Mouse (Mus musculus) heart, postnatal 0 days (tissue): ENCODE measurements around the gene Vmn1r232. TPM values are rescaled to one million over a fixed set of nuclear protein-coding genes. Genes with fewer than 3 reads are reported as not detected.
A peak's percentile ranks its signal among the peaks of the same experiment; 100 is the strongest.

Experiments used
- ATAC-seq: fragments of 200-750 bp; cut with Nextera tagmentation; 2 replicates; pipeline ENCODE4 v1.8.0; 2017; ENCODE audit warnings: low read depth, moderate number of reproducible peaks, moderate library complexity; ENCODE audit not compliant: insufficient read depth
- DNase-seq: peaks from one replicate; pipeline ENCODE4 v3.0.0-alpha.2; 2016; ENCODE audit warnings: low spot score
- H3K27ac ChIP-seq: fragments of 300-500 bp; sonication (generic); 2 replicates; pipeline ENCODE4 v1.5.1; 2014; ENCODE audit warnings: low read depth, mild to moderate bottlenecking
- H3K27me3 ChIP-seq: fragments of 300-500 bp; sonication (generic); 2 replicates; pipeline ENCODE4 v1.6.1; 2014; ENCODE audit warnings: low read length, mixed read lengths; ENCODE audit not compliant: control insufficient read depth, insufficient read depth
- H3K36me3 ChIP-seq: fragments of 300-500 bp; sonication (generic); replicated peaks from 2 replicates; pipeline ENCODE4 v1.6.1; 2014; ENCODE audit warnings: low read length, mixed read lengths; ENCODE audit not compliant: control insufficient read depth, insufficient read depth
- H3K4me1 ChIP-seq: fragments of 300-500 bp; sonication (generic); 2 replicates; pipeline ENCODE4 v1.6.1; 2014; ENCODE audit warnings: antibody characterized with exemption; ENCODE audit not compliant: control insufficient read depth, insufficient read depth
- H3K4me2 ChIP-seq: fragments of 300-500 bp; sonication (generic); 2 replicates; pipeline ENCODE4 v1.6.1; 2014; ENCODE audit warnings: low read depth, mild to moderate bottlenecking, low read length, moderate library complexity
- H3K4me3 ChIP-seq: fragments of 300-500 bp; sonication (generic); 2 replicates; pipeline ENCODE4 v1.5.1; 2014; ENCODE audit warnings: low read depth, low read length
- H3K9ac ChIP-seq: fragments of 300-500 bp; sonication (generic); replicated peaks from 2 replicates; pipeline ENCODE4 v1.6.1; 2014; ENCODE audit warnings: low read depth, low read length, mixed read lengths
- H3K9me3 ChIP-seq: fragments of 300-500 bp; sonication (generic); replicated peaks from 2 replicates; pipeline ENCODE4 v1.6.1; 2016; ENCODE audit warnings: low read length; ENCODE audit not compliant: control insufficient read depth
- CTCF ChIP-seq: IDR thresholded peaks from 2 replicates; pipeline ENCODE4 v1.5.1; 2016; ENCODE audit warnings: antibody characterized with exemption, control low read depth, low read depth
- EP300 ChIP-seq: IDR thresholded peaks from 2 replicates; pipeline ENCODE4 v1.6.1; 2016; ENCODE audit warnings: antibody characterized with exemption, low read depth
- WGBS: fragments of 180-500 bp; shearing (Covaris S2); extraction: QIAGEN DNeasy Blood & Tissue Kit; methylation state at CpG from one replicate; pipeline ENCODE4 v1.1.7; 2014; 5-methylcytosine and 5-hydroxymethylcytosine counted together
- polyA plus RNA-seq: library from polyadenylated mRNA; unstranded; fragments of >200 nt; fragmentation: Nextera tagmentation; extraction: Ambion mirVana; gene quantifications from 2 replicates; pipeline ENCODE4 v1.2.1, GENCODE M21; 2015
- total RNA-seq: library from RNA; depleted of rRNA; stranded (reverse); fragments of >200 nt; gene quantifications from 2 replicates; pipeline ENCODE4 v1.2.3, GENCODE M21; 2014; ENCODE audit warnings: low replicate concordance; rRNA removed

The Vmn1r232 gene
- total RNA-seq (not detected in 2 replicates), polyA plus RNA-seq (not detected in 2 replicates)

DNA sequence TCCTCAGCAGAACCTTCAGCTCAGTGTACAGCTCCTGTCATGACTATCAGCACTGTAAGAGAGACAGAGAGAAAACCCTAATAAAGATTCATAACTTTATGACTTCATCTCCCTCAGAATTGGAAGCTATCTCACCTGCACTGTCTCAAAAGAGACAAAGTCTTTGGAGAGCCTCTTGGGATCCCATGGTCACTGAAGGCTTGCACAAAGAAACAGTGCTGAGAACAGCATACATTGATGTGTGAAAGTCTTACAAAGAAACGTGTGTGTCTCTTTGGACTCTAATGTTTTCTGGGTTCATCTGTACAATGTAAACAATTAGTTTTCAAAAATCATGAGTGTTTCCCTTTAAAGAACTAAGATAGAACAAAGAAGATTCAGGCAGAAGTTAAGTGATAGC, at the start of gene Vmn1r232:
Vmn1r232 (minus strand) TSS at position 101 of the 400 bp plus-strand sequence.
- Histone ChIP-seq H3K36me3 (no peaks in the 10 kb centered on the region), H3K4me2 (no peak within 1 kb of the TSS), H3K27ac (no peak within 1 kb of the TSS), H3K9ac (no peak within 1 kb of the TSS), H3K27me3 (no peaks in the 10 kb centered on the region), H3K9me3 (no peaks in the 10 kb centered on the region), H3K4me1 (no peaks in the 10 kb centered on the region), H3K4me3 (no peak within 1 kb of the TSS)
- TF ChIP-seq CTCF: no peak
- no peak for TF ChIP-seq EP300
- WGBS: 42% methylated on average over 1 of the region's 1 CpGs
- no peak for DNase-seq
- ATAC-seq: no peak

- no peak overlapping the region for H3K4me2 ChIP-seq
- H3K27me3 ChIP-seq: no peaks in the 10 kb centered on the region
- no peak for ATAC-seq
- no peak overlapping the region for H3K27ac ChIP-seq
- H3K36me3 ChIP-seq: peaks cover 70% of the 10 kb centered on the region
- H3K9ac ChIP-seq: no peak overlapping the region
- DNase-seq: no peak
- TF ChIP-seq EP300 (no peak), CTCF (no peak)
- H3K9me3 ChIP-seq: no peaks in the 10 kb centered on the region
- no peak overlapping the region for H3K4me3 ChIP-seq
- no peaks in the 10 kb centered on the region for H3K4me1 ChIP-seq
Observed at GRCm38 (mm10) chr17:20966681-20967080, 47.2 kb upstream of the Vmn1r232 start.

DNA sequence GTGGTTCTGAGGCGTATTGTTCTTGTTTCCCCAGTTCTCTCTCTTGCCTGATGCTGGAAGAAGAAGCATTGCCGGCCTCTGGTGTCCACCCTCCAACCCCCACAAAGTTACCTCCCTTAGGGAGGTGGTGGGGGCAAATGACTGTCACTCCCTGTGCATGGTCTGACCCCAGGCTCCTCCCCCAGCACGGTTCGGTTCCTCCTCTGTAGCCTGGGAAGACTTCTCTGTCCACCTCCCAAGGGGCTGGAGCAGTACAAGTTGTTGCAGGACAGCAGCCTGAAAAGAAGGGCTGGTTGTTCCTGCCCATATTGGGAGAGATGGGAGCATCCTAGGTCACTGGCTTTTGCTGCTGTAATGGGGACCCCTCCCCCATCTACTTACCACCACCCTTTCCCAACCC, 45.9 kb upstream of the Vmn1r232 start:
- DNase-seq (no peak), ATAC-seq (0 out of 2 replicates have a peak, but pooled peaks have one; percentile 20)
- H3K36me3 ChIP-seq: peaks cover 83% of the 10 kb centered on the region
- no peaks in the 10 kb centered on the region for H3K27me3 ChIP-seq
- WGBS: 75% methylated on average over 4 of the region's 4 CpGs
- no peaks in the 10 kb centered on the region for H3K9me3 ChIP-seq
- no peak overlapping the region for H3K27ac ChIP-seq
- no peak overlapping the region for H3K9ac ChIP-seq
- no peak overlapping the region for H3K4me3 ChIP-seq
- no peak overlapping the region for H3K4me2 ChIP-seq
- H3K4me1 ChIP-seq: no peaks in the 10 kb centered on the region
- no peak for TF ChIP-seq CTCF
- TF ChIP-seq EP300: no peak

DNA sequence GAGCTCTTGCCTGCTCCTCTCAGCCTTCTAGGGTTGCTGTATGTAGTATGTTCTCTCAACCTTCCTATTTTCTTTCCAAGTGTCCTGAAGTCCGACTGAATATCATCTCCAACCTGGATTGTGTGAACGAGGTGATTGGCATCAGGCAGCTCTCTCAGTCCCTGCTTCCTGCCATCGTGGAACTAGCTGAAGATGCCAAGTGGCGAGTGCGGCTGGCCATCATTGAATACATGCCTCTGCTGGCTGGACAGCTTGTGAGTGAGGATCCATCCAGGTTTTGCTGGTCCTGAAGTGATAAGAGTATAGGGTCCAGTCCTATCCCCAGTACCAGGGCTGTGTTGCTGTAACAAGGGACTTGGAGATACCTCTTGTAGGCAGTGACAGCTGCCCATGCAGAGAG, 40.9 kb upstream of the Vmn1r232 start:
- Histone ChIP-seq H3K4me1 (no peaks in the 10 kb centered on the region), H3K36me3 (peaks cover 99% of the 10 kb centered on the region), H3K27me3 (no peaks in the 10 kb centered on the region), H3K4me3 (no peak overlapping the region), H3K27ac (no peak overlapping the region), H3K9me3 (no peaks in the 10 kb centered on the region), H3K9ac (no peak overlapping the region), H3K4me2 (no peak overlapping the region)
- ATAC-seq (no peak), DNase-seq (no peak)
- 97% methylated on average over 5 of the region's 5 CpGs for WGBS
- no peak for TF ChIP-seq EP300
- TF ChIP-seq CTCF: no peak

- Histone ChIP-seq H3K9me3 (no peaks in the 10 kb centered on the region), H3K36me3 (peaks cover 6% of the 10 kb centered on the region; the same call in 1 of the 2 replicates), H3K4me3 (peak overlapping the region; percentile 79), H3K9ac (peak overlapping the region; percentile 91; the same call in 1 of the 2 replicates), H3K4me1 (peaks cover 39% of the 10 kb centered on the region), H3K27me3 (no peaks in the 10 kb centered on the region), H3K27ac (peak overlapping the region; percentile 99), H3K4me2 (peak overlapping the region; percentile 84)
- ATAC-seq: no peak
- TF ChIP-seq EP300: no peak
- no peak for TF ChIP-seq CTCF
- no peak for DNase-seq
Observed at GRCm38 (mm10) chr17:20946636-20947035, 27.1 kb upstream of the Vmn1r232 start.

DNA sequence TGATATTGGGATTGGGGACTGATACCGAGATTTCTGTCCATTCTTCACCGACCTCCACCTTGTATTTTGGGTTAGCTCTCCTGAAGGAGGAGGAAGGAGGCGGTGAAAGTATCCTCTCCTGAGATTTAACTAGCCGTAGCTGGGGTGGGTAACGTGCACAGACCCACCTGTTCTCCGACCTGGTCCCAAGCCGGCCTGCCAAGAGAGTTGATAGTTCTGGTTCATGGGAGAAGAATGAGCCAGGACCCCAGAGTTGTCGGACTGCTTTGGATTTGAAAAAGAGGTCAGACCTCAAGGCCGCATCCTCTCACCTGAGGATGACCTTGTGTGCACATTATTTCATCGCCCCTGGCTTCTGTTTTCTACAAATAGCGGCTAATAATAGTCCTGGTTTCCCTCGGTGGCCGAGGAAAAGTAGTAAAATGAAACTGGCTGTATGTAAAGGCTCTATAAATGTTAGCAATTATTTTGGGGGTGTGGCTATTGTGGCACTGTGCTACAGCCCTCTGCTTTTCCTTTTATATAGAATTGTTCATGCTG, 26.6 kb upstream of the Vmn1r232 start:
- under 1% methylated on average over 13 of the region's 13 CpGs for WGBS
- DNase-seq (no peak), ATAC-seq (no peak)
- Histone ChIP-seq H3K36me3 (peaks cover 2% of the 10 kb centered on the region; the same call in 1 of the 2 replicates), H3K27ac (peak overlapping the region; percentile 99), H3K4me1 (peaks cover 39% of the 10 kb centered on the region), H3K9ac (peak overlapping the region; percentile 91), H3K9me3 (no peaks in the 10 kb centered on the region), H3K4me2 (peak overlapping the region; percentile 84), H3K4me3 (peak overlapping the region; percentile 79), H3K27me3 (no peaks in the 10 kb centered on the region)
- no peak for TF ChIP-seq EP300
- TF ChIP-seq CTCF: no peak
